Mouse (Mus musculus): ENCODE results near the gene Fpr1.
"Not testable (repeated sequence)": the region's sequence is repeated elsewhere in the genome, so short reads cannot be mapped to it uniquely, and the experiment has no call there.

The Fpr1 gene

DNA sequence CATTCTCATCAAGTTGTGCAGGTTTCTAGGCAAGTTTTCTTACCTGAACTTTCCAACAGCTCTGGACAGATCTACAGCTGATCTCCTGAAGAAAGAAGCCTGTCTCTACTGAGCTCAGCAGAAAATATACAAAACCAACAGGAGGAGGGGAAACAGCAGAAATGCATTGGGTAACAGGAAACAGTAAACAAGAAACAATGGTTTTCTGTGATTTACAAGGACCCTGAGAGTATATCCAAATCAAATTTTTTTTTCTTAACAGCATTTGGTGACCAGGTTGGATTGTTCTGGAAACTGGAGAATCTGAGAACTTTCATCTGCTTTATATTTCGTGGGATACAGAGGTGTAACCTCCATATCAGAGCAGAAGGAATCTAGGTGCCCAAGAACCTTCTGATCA lies at the start of gene Fpr1:
Fpr1 (minus strand) TSS at position 101 of the 400 bp plus-strand sequence.
- no peak for DNase-seq (ENCODE audit: low read depth)

DNA sequence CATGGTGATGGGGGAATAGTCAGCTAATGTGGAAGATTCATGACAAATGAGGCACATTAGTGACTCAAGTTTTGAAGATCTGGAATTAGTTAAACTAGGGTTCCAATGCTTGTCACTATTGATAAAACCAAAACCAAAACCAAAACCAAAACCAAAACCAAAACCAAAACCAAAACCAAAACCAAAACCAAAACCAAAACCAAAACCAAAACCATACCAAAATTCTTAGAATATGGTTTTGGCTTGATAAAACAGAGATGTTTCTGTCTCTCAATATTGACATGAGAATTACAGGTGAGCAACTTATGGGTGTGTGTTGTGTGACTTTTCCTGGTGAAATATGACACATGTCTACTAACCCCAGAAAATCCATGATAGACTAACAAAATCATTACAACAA lies 34.0 kb upstream of the Fpr1 start:
- peak; percentile 9 for DNase-seq (ENCODE audit: low read depth)

DNA sequence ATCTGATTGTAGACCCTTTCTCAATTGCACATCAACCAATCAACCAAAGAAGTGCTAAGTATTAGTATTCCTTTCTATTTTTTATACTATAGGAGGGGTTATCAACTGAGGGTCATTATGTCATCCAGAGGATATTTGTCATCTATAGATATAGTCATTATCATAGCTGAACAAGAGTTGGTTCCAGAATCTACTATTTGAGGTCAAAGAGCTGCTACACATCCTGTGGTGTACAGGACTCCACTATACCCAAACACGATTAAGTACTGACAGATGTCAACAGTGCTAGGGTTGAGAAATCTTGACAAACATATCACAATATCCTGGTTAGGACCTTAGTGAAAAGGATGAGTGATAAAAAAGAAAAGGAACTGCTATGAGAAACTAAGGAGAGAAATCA lies 33.6 kb upstream of the Fpr1 start:
- DNase-seq (ENCODE audit: low read depth): no peak

DNA sequence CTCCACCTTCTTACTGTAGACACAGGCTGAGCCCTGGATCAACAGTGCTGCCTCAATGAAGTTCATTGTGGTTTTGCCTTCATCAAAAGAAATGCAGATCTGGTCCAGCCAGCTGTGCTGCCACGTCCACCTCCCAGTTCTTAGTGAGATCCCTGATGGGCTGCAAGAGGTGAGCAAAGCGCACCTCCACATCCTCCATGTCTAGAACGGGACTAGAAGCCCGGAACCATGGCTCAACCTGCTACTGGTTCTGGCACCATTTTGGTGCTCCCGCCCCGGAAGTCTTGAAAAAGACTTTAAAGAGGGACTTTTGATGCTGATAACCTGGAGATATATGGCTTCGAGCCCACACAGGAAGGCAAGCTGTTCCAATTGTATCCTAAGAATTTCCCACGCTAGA lies 28.9 kb upstream of the Fpr1 start:
- not testable (repeated sequence) for DNase-seq (ENCODE audit: low read depth)

DNA sequence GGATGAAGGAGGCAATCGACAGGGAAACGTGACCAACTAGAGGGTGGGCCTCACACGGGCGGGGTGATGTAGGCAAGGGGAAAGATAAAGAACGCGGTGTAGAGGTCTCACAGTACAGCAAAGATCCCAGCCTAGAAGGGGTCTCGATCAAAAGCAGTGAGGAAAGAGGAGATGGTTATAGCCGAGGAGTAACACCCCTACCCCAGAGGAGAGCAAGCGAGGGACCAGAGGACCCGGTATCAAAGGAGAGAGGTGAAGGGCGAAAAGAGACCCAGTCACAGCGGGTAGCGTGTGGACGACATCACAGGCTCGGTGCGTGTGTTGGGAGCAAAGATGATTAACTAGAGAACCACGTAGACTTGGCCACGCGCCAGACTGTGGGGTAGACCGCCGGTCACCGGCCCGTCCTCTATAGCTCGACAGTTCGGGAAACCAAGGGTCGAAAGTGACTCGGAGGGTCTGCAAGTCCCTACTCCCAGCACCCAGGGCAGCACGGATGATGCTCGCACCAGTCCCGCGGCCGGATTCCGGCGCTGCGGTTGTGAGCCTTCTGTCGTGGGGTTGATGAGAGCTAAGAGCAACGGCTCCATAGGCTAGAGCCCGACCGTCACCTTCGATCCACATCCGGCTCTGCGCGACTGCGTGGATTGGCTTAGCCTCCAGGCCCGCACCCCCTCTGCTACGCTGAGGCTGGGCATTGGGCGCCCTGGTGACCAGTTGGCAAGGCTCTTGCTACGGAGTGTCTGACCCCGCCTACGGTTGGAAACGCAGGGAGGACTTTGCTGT lies 26.1 kb upstream of the Fpr1 start:
- peak; percentile 82 for DNase-seq (ENCODE audit: low read depth)

DNA sequence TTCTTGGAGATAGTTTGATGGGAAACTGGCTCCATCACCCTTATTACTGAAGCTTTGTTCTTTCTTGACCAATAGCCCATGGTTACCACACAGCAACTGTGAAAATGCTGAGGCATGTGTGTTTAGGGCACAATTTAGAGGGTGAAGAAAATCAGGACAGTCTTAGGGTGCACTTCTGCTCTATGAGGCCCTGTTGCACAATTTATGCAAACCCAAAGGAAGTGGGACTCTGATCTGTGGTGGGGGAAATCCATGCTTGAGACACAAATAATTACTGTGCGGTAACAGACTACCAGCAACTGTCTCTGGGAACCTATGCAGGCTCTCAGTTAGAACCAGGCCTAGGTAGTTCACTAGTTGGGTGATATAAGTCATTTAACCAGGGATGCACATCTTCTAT lies 17.0 kb upstream of the Fpr1 start:
- peak; percentile 22 for DNase-seq (ENCODE audit: low read depth)

DNA sequence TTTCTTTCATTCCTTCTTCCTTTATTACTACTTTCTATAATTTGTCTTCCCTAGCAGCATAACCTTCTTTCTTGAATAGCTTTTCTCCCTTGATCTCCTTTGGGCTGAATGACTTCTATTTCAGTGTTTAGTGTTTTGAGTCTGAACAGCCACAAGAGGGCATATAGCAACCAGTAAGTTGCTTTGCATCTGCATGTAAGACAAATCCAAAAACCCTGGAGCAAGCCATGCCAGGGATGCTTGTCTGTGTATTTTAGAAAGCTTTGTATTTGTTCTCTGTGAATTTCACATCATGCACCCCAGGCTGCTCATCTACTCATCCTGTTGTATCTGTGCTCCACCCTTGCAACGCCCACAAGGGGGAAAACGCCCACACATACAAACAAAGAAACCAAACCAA lies 15.5 kb upstream of the Fpr1 start:
- DNase-seq (ENCODE audit: low read depth): peak; percentile 18

DNA sequence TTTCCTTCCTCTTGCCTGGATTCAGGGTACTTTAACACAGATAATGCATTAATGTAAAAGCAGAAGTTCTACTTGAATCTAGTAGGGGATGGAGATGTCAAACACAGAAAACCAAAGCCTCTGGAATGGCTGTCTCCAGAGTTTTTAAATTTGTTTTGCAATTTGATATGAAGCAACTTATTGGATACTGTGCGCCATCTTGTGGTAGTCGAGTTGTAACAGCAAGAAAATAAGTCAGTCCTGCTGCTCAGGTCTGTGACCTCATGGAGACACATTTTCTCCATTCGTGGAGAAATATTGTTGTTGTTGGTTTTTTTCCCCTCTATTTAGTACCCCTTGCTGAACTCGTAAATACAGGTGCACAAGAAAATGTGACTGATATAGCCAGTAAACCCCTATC lies 12.3 kb upstream of the Fpr1 start:
- DNase-seq (ENCODE audit: low read depth): peak; percentile 78

DNA sequence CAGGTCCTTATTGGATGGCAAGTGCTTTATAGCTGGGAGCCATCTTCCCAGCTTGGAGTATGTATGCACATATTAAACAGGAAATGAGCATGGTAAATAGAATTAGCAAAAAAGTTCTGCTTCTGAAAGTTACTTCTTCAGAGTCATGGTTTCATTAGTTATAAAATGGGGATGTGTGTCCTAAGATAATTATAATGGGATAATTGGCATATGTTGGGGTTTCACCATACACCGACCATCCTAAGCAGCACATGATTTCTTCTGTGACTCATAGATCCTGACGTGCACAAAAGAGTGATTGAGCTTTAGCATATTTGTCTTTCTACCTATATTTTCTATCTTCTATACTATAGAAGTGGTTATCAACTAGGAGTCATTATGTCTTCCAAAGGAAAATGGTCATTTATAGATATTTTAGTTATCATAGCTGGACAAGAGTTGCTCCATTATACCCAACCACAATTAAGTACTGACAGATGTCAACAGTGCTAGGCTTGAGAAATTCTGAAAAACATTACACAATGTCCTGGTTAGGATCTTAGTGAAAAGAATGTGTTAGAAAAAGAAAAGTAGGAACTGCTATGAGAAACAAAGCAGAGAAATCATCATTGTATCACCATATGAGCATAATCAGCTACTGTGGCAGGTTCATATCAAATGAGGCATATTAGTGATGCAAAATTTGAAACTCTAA lies 6.1 kb upstream of the Fpr1 start:
- DNase-seq (ENCODE audit: low read depth): no peak

DNA sequence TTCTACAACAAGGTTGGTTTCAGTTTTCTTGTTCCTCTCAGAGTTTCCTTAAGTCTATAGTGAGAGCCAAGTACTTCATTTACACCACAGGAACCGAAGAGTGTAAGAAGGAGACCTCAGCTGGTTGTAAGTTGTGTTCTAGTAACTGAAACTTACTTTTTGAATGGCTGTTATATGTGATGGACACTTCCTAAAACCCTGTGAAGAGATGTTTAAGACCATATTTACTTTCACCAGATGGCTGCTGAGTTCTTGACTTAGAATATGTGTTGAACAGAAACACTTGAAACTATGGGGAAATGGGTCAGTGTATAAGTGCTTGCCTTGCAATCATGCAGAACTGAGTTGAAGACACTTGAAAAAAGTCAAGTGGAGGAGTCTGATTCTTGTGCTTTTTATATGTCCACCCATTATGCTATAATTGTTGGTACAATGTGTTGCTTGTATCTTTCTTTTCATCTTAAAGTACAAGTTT lies 4.1 kb upstream of the Fpr1 start, which contains the start of the genes Fpr2 and Fpr3:
Fpr2 (plus strand) TSS at position 51 of the 475 bp plus-strand sequence.
Fpr3 (plus strand) TSS at position 79 of the 475 bp plus-strand sequence.
- no peak for DNase-seq (ENCODE audit: low read depth)

DNA sequence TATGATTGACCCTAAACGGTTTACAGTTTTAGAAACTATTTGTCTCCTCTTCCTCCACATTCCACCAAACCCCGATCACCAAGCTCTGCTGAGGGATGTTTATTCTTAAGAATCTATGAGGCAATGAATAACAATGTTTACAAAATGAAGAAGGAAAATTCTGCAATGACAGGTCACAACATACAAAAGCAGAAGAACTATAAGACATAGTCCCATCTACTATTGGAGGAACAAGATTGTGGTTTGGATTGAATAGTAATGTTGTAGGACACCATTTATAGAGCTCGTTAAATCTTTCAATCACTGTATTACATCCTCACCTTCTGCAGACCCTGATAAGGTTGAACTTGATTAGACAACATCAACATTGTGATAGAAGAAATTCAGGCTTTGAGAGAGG lies 1.1 kb downstream of the Fpr1 start:
- no peak for DNase-seq (ENCODE audit: low read depth)

DNA sequence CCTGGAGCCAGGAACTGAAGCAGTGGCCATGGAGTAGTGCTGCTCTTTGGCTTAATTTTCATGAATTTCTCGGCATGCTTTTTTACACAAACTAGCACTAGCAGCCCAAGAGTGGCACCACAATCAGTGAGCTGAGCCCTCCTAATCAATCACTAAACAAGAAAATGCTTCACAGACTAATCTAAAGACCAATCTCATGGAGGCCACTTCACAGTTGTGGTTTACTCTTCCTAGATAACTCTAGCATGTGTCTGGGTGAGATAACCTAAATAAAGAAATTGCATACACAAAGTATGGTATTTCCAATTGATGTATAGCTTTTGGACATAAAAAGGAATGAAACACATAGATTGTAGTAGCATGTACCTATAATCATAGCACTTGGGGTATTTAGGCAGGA lies 4.4 kb downstream of the Fpr1 start:
- DNase-seq (ENCODE audit: low read depth): no peak

DNA sequence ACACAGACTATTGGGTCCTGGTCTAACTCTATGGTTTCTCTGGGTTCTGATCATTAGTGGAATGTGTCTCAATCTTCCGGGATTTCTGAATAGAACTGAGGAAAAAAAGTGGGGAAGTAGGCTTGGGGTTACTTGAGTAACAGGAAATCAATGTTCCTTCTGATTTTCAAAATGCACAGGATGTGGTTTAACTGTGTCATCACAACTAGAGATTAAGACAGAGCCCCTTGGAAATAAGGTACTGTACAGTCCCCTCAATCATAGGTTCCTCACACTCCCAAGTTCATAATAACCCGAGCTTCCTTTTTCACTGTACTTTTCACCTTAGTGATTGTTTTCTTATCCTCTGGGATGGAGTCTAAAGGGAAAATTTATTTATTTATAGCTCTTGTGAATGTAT lies 12.0 kb downstream of the Fpr1 start:
- no peak for DNase-seq (ENCODE audit: low read depth)

DNA sequence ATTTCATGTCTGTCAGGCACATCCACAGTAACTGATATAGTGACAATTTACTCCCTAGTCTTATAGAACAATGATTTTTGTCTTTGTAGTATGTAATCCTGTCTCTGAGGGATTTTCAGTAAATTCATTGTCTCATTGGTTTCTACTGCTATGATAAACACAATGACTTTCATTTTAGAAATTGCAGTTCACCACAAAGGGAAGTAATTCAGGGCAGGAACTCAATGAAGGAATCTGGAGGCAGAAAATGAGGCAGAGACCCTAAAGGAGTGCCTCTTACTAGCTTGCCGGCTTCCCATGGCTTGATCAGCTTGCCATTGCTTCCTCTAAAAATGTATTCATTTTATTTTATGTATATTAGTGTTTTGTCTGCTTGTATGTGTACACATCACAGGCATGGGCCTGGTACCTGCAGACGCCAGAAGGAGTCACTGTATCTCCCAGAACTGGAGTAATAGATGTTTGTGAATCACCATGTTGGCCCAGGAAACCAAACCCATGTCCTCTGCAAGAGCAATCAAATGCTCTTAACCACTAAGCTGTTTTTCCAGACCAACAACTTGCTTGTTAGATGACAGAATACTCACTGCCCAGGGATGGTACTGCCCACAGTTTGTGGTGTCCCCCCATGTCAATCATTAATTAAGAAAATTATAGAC lies 12.7 kb downstream of the Fpr1 start:
- DNase-seq (ENCODE audit: low read depth): no peak

DNA sequence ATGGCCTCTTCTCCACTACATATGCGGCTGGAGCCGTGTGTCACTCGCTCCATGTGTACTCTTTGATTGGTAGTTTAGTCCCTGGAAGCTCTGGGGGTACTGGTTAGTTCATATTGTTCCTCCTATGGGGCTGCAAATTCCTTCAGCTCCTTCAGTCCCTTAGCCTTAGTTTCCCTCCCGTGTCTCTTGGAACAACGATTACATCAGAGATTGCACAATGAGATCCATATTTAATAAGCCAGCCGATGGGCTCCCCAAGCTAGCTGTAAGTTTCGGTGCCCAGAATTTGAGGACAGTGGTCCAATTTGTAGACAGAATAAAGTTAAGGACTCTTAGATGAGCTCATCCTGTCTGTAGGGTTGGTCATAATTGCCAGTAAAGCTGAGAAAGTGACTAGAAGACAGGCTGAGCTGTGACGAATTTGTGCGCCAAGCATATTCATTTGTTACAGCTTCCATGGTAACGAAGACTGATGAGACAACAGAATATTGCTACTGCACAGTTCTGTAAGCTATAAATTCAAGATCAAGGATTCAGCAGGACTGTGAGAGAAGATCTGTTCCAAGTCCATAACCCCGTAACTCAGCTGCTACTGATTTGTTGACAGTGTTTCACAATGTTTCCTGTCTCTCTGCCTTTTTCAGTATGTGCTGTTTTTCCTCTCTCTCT lies 16.8 kb downstream of the Fpr1 start:
- no peak for DNase-seq (ENCODE audit: low read depth)

DNA sequence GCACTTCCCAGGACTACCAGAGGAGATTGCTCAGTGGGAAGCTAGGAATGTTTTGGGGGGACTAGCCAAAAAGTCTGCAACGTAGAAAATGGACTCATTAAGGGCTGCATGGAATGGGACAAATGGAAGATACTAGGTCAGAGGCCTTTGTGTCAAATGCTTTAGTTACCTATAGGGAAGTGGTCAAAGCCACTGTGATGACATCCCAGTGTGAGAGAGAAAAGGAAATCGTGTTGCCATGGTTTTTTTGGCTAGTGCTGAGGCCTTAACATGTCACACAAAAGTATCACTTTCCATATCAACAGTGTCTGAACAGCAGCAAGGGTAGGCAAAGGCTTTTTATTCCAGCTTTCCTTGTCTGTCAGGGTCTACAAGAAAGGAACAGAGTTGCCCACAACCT lies 18.6 kb downstream of the Fpr1 start:
- DNase-seq (ENCODE audit: low read depth): no peak

DNA sequence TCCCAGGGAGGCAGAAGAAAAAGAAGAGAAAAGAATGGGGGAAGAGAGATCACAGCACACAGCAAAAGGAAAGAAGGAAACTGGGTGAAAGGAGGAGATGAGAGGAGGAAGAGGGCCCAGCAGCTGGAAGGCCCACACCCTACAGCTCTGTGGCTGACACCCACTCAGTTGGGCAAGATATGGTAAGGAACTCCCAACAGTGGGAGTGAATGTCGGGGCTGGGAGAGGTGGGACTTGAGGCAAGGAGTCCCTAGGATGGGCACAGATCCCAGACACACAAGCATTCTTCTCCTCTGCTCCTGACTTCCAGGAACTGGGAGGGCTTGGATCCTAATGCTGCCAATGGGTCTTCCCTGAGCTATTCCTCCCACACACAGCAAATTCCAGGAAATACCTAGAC lies 21.4 kb downstream of the Fpr1 start:
- DNase-seq (ENCODE audit: low read depth): no peak

DNA sequence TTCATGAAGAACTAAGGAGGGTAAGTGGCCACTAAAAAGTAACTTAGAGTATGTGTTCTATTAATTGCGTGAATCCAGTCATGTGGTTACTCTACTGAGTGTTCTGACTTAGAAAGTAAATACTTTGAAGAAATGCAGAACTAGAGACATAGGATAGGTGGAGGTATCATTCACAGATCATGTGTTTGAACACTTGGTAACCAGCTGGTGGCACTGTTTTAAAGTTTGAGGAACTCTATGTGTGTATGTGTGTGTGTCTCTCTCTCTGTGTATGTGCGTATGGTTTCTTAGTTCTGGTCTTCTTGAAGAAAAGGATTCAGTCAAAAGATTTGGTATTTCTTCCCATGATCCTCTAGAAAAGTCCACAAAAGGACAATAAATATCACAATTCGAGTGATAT lies 23.6 kb downstream of the Fpr1 start:
- DNase-seq (ENCODE audit: low read depth): no peak

DNA sequence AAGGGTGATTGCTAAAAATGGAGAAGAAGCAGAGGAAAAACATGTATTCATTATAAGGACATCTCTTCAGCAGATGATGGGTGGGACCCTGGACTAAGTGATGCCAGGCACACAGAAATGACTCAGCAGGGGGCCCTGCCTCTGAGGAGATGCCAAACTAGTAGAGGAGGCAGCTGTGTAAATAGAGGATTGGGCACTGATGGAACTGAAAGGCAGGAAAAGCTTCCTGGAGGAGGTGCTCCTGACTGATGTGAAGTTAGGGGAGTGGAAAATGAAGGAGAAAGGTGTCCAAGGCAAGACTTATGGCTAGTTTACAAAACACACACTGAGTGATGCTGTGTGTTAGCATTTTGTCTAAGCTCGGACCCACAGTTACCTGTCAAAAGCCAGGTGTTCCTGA lies 26.3 kb downstream of the Fpr1 start:
- DNase-seq (ENCODE audit: low read depth): no peak

DNA sequence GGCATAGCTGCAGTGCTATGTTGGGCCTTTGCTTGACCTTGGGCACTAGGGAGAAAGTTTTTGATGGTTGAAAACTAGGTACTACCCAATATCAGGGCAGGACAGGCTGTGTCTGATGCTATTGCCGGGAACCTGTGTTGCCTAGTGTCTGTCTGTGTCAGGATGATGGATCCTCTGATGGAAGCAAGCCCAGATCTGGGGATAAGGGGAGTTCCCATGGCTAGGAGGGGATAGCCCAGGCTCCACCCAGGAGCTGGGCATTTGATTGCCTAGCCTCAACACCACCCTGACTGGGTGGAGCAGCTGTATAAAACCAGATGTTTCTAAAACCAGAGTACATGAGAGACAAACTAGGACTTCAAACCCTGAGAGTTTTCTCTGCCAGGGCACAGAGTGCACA lies 27.1 kb downstream of the Fpr1 start:
- no peak for DNase-seq (ENCODE audit: low read depth)

DNA sequence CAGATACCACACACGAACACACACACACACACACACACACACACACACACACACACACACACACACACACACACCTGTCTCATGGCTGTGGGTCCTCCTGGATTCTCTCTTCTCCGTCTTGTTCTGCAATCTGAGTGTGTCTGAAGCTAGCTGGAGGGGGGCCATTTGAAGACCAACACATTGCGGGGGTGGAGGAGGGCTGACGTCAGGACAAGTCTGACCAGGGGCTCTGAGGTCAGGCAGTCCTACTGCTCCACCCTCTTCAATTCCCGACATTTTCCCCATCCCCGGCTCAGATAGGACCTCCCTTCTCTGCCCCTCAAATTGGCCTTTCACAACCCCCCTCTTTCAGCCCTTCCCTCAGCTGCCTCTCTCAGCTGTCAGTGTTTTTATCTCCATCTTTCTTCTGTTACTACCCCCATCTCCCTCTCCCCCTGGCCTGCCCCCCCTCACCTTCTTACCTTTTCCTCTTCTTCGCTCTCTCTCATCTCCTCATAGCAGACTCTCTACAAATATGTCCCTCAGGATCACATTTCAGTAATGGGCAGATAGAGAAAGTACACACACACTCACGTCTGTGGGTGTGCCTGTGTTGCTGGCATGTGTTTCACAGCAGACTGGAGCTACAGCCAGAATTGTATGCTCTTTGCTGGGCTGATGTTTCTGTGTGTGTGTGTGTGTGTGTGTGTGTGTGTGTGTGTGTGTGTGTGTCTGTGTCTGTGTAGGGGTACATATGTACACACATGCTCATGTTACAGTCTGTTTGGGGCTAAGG lies 28.5 kb downstream of the Fpr1 start, which contains the start of gene Has1:
Has1 (minus strand) TSS at position 142 of the 775 bp plus-strand sequence.
- DNase-seq (ENCODE audit: low read depth): no peak
